In genomic region chr8:71591471-71592373, GRCm38 (mm10) we compare ENCODE assay signal across 8 mouse cellular contexts. TPM values are rescaled to one million over a fixed set of nuclear protein-coding genes. Genes with fewer than 3 reads are reported as not detected.
A peak's percentile ranks its signal among the peaks of the same experiment; 100 is the strongest.
DNase-seq lines count a peak whose midpoint lies in the region; ATAC-seq and TF ChIP-seq lines count a peak whose summit lies in the region.

Pgls (plus strand) TSS chr8:71592176.

- H3K27ac ChIP-seq in ES-E14 (ENCODE audit: insufficient read depth, low read depth, low read length, poor library complexity, severe bottlenecking): peak within 1 kb of the TSS; percentile 68
- H3K27ac ChIP-seq in forebrain, embryonic 16.5 days (ENCODE audit: low read length): peak within 1 kb of the TSS; percentile 95
- peak within 1 kb of the TSS; percentile 98 for H3K27ac ChIP-seq in lung, embryonic 15.5 days

- H3K9me3 ChIP-seq in ES-E14 (ENCODE audit: control insufficient read depth, insufficient read depth, low read depth, low read length): no peaks in the 10 kb centered on the region
- H3K9me3 ChIP-seq in forebrain, embryonic 16.5 days (ENCODE audit: control insufficient read depth, low read length): no peaks in the 10 kb centered on the region
- H3K9me3 ChIP-seq in lung, embryonic 15.5 days: no peaks in the 10 kb centered on the region

- no peaks in the 10 kb centered on the region for H3K27me3 ChIP-seq in forebrain, embryonic 16.5 days (replicated peaks; ENCODE audit: control insufficient read depth, insufficient read depth, low read length)
- no peaks in the 10 kb centered on the region for H3K27me3 ChIP-seq in lung, embryonic 15.5 days

- ATAC-seq in forebrain, embryonic 16.5 days: peak; percentile 84
- peak; percentile 93 for ATAC-seq in lung, embryonic 15.5 days (ENCODE audit: borderline replicate concordance, extremely low read depth, low FRiP score, low TSS enrichment)

- WGBS in forebrain, embryonic 16.5 days: under 1% methylated on average over 71 of the region's 71 CpGs
- under 1% methylated on average over 71 of the region's 71 CpGs for WGBS in lung, embryonic 15.5 days

- DNase-seq in ES-E14 (ENCODE audit: low read depth, low spot score): peak; percentile 91
- peak; percentile 97 for DNase-seq in cerebellum, adult 11-12 months
- peak; percentile 94 to 96 for DNase-seq in heart, postnatal 36 days
- peak; percentile 92 to 97 for DNase-seq in layer of hippocampus, adult 8-10 months (ENCODE audit: low spot score in 2 of 2)
- peak; percentile 94 for DNase-seq in ovary, adult 18-20 months (ENCODE audit: low spot score)
- peak; percentile 92 for DNase-seq in thymus, postnatal 0 days (ENCODE audit: low spot score)

- peaks cover 0 to 10% of the 10 kb centered on the region in 2 experiments; a peak in 1 of 4 replicates for H3K4me1 ChIP-seq in ES-E14 (ENCODE audit: control insufficient read depth in 2 of 2, insufficient read depth in 2 of 2, low read length in 2 of 2, poor library complexity in 1 of 2)
- H3K4me1 ChIP-seq in forebrain, embryonic 16.5 days (replicated peaks; ENCODE audit: control insufficient read depth, insufficient read depth, low read length): peaks cover 27% of the 10 kb centered on the region
- peaks cover 28% of the 10 kb centered on the region for H3K4me1 ChIP-seq in lung, embryonic 15.5 days

- in situ Hi-C loops in ES-E14 (cut with MboI; ENCODE audit: low sequenced_read_pairs in 2 of 2, unreplicated experiment in 2 of 2): no loop called here

- peak within 1 kb of the TSS; percentile 82 to 86 for H3K4me3 ChIP-seq in ES-E14 (ENCODE audit: insufficient read depth in 1 of 2, low read depth in 1 of 2, low read length in 2 of 2, poor library complexity in 1 of 2, severe bottlenecking in 1 of 2)
- H3K4me3 ChIP-seq in forebrain, embryonic 16.5 days (replicated peaks; ENCODE audit: low read length): peak within 1 kb of the TSS; percentile 83
- H3K4me3 ChIP-seq in lung, embryonic 15.5 days: peak within 1 kb of the TSS; percentile 72

- peak within 1 kb of the TSS; percentile 90 for H3K9ac ChIP-seq in ES-E14 (ENCODE audit: insufficient read depth, low read depth, low read length, poor library complexity, severe bottlenecking)
- peak within 1 kb of the TSS; percentile 91 for H3K9ac ChIP-seq in forebrain, embryonic 16.5 days (replicated peaks; ENCODE audit: low read depth, low read length)
- peak within 1 kb of the TSS; percentile 83 for H3K9ac ChIP-seq in lung, embryonic 15.5 days

- peaks cover 4% of the 10 kb centered on the region; the same call in 1 of the 2 replicates for H3K36me3 ChIP-seq in ES-E14 (ENCODE audit: control insufficient read depth, insufficient read depth, low read length, poor library complexity, severe bottlenecking)
- no peaks in the 10 kb centered on the region for H3K36me3 ChIP-seq in forebrain, embryonic 16.5 days (ENCODE audit: control insufficient read depth, insufficient read depth)
- H3K36me3 ChIP-seq in lung, embryonic 15.5 days: no peaks in the 10 kb centered on the region; the same call in 1 of the 2 replicates

- intact Hi-C loops in heart, postnatal 36 days (cut with DNase I): loop anchor here (1.0 to 2.0 kb wide), 2 partner anchors 29 to 39 kb away; no protein-coding TSS in a partner anchor

- peak within 1 kb of the TSS; percentile 93 for H3K4me2 ChIP-seq in forebrain, embryonic 16.5 days (ENCODE audit: low read length)
- peak within 1 kb of the TSS; percentile 89 for H3K4me2 ChIP-seq in lung, embryonic 15.5 days

TF ChIP-seq in ES-E14, 5 proteins besides CTCF, POLR2A, EP300 and RAD21:
- TF ChIP-seq ZNF384 (IDR thresholded peaks at IDR 0.05; ENCODE audit: low read depth, low read length) (no peak), HCFC1 (IDR thresholded peaks at IDR 0.05; ENCODE audit: borderline replicate concordance, insufficient read depth, low read length) (peak; percentile 66), CHD2 (IDR thresholded peaks at IDR 0.05; ENCODE audit: low read depth, low read length) (no peak), MAFK (IDR thresholded peaks at IDR 0.05; ENCODE audit: insufficient read depth, low read depth, low read length) (no peak)

RNA-seq across cellular contexts. Expression of gene Pgls, which starts in this region (rescaled TPM):
- total RNA-seq in ES-E14 (2012; rRNA removed): 95.6 and 124 TPM in 2 replicates
- 167 and 189 TPM in 2 replicates for polyA plus RNA-seq in forebrain, embryonic 16.5 days (2015; fragmentation: Nextera tagmentation; extraction: Ambion mirVana)
- 10 to 100 TPM; 64.7 to 69.7 TPM for total RNA-seq in heart, postnatal 36 days (2021)
- total RNA-seq in layer of hippocampus, adult 8-10 months (2022): 10 to 100 TPM; 29.1 to 38.5 (median 33.6) TPM
- polyA plus RNA-seq in lung, embryonic 15.5 days (2015; fragmentation: Nextera tagmentation; extraction: Ambion mirVana): 228 and 230 TPM in 2 replicates
- polyA plus RNA-seq in thymus, postnatal 0 days (2015; fragmentation: Nextera tagmentation; extraction: Ambion mirVana): 340 and 346 TPM in 2 replicates

Comparison
In these comparisons a context has a peak if more than half of its experiments do, and no peak if none do; other contexts are left out.
1. Peak in every context shown above with its lines: DNase-seq, ATAC-seq, H3K4me3 ChIP-seq and H3K27ac ChIP-seq.